Mouse (Mus musculus): ENCODE data around the gene Gm16485.

Gene Gm16485

GRCm38 (mm10) chr9:8971491-8971890, at the start of gene Gm16485:
Gene Gm16485 (plus strand): TSS chr9:8971791.
- no peak for DNase-seq (ENCODE audit: low read depth, low spot score)

- no peak for DNase-seq (ENCODE audit: low read depth, low spot score)
Observed at GRCm38 (mm10) chr9:8927561-8927960, 44.0 kb upstream of the Gm16485 start.

GRCm38 (mm10) chr9:8937753-8938152, 33.8 kb upstream of the Gm16485 start:
- DNase-seq (ENCODE audit: low read depth, low spot score), result no peak

- DNase-seq (ENCODE audit: low read depth, low spot score), result no peak
Observed at GRCm38 (mm10) chr9:8953306-8953705, 18.3 kb upstream of the Gm16485 start.

- peak; percentile 72 for DNase-seq (ENCODE audit: low read depth, low spot score)
Observed at GRCm38 (mm10) chr9:8964512-8965133, 7.0 kb upstream of the Gm16485 start.

GRCm38 (mm10) chr9:8970240-8970639, 1.4 kb upstream of the Gm16485 start:
- no peak for DNase-seq (ENCODE audit: low read depth, low spot score)

GRCm38 (mm10) chr9:8977775-8978174, 6.2 kb downstream of the Gm16485 start:
- DNase-seq (ENCODE audit: low read depth, low spot score), result no peak

- peak; percentile 5 for DNase-seq (ENCODE audit: low read depth, low spot score)
Observed at GRCm38 (mm10) chr9:8982315-8982714, 10.7 kb downstream of the Gm16485 start.

GRCm38 (mm10) chr9:8996494-8996893, 24.9 kb downstream of the Gm16485 start:
- DNase-seq (ENCODE audit: low read depth, low spot score), result no peak

GRCm38 (mm10) chr9:9001170-9001569, 29.6 kb downstream of the Gm16485 start:
- DNase-seq (ENCODE audit: low read depth, low spot score), result no peak

- DNase-seq (ENCODE audit: low read depth, low spot score), result no peak
Observed at GRCm38 (mm10) chr9:9015108-9015507, 43.5 kb downstream of the Gm16485 start.

Data from ZHBTc4 (cell line).